Mouse (Mus musculus) gastrocnemius, postnatal 14 days (tissue): ENCODE measurements at regions not wholly inside any gene's neighbourhood (a gene's known extent, or its start where the extent isn't known, plus 50 kb on each side); places are given as distances from the start of the nearest gene placed in this dataset.

ENCODE experiments used
- DNase-seq: peaks from one replicate; pipeline ENCODE4 v3.0.0; 2021; ENCODE audit warnings: mixed read lengths
- intact Hi-C: fragments of 180-260 bp; cut with DNase I; formaldehyde crosslinking; loops from one replicate; pipeline ENCODE4 v1.15.1; 2025; ENCODE audit warnings: low total_unique reads

- no peak for DNase-seq
- intact Hi-C loops, result no loop called here
Measured at GRCm38 (mm10) chr9:84906244-84906643, 406.3 kb upstream of the Gm11114 start.

- intact Hi-C loops, result no loop called here
- no peak for DNase-seq
Measured at GRCm38 (mm10) chr9:84913321-84913720, 399.3 kb upstream of the Gm11114 start.

GRCm38 (mm10) chr9:84922306-84922705, 390.3 kb upstream of the Gm11114 start:
- DNase-seq, result no peak
- intact Hi-C loops, result no loop called here

- intact Hi-C loops, result no loop called here
- no peak for DNase-seq
Measured at GRCm38 (mm10) chr9:84923966-84924365, 388.6 kb upstream of the Gm11114 start.

- DNase-seq, result no peak
- intact Hi-C loops, result no loop called here
Measured at GRCm38 (mm10) chr9:84936291-84937055, 376.1 kb upstream of the Gm11114 start.

- DNase-seq, result no peak
- intact Hi-C loops, result no loop called here
Measured at GRCm38 (mm10) chr9:84966558-84967154, 345.9 kb upstream of the Gm11114 start.

DNA sequence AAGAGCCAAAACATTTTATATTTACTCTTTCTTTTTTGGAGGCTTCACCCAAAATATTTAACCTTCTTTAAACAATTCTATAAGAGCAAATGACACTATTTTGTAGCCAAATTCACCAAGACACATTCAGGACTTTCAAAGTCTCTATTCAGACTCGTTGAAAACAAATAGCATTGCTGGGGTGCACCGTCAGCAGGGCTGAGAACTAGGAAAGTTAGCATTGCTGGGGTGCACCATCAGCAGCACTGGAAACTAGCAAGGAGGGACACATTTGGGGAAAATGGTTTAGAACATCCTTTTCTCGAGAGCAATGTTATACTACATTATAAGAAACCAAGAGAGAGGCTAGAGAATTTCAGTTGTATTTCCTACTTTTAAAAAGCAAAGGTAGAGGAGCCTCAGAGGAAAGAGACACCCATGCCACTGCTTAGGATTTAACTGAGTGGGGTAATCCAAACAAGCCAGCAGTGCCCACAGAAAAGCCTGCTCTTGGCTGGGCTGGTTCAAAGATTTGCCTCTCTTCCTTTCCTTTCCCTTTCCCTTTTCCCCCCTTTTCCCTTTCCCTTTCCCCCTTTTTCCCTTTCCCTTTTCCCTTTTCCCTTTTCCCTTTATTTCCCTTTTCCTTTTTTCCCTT, 342.5 kb upstream of the Gm11114 start:
- no peak for DNase-seq
- intact Hi-C loops, result no loop called here

GRCm38 (mm10) chr9:84977470-84977869, 335.1 kb upstream of the Gm11114 start:
- intact Hi-C loops, result no loop called here
- DNase-seq, result no peak

GRCm38 (mm10) chr9:85003414-85003813, 309.2 kb upstream of the Gm11114 start:
- DNase-seq, result no peak
- intact Hi-C loops, result no loop called here

DNA sequence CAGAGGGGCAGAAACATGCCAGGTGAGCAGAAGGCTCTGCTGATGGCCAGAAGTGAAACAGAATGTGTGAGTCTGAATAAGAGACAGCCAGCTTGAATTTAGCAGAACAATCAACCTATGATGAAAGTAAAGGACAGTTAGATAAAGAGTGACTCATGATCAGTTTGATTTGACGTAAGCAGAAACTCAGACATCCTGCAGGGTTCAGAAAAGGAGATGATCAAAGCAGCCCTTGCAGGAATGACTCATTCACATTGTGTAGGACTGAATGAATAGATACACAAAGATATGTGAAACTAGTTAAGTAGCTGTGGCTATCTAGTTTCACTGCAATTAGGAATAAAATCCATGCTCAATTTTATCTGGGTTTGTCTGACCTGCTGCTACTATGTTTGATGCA, 301.2 kb upstream of the Gm11114 start:
- intact Hi-C loops, result no loop called here
- no peak for DNase-seq

- intact Hi-C loops, result no loop called here
- DNase-seq, result no peak
Measured at GRCm38 (mm10) chr9:85048112-85048978, 264.2 kb upstream of the Gm11114 start.

- no peak for DNase-seq
- intact Hi-C loops, result no loop called here
Measured at GRCm38 (mm10) chr9:85052526-85052925, 260.0 kb upstream of the Gm11114 start.

DNA sequence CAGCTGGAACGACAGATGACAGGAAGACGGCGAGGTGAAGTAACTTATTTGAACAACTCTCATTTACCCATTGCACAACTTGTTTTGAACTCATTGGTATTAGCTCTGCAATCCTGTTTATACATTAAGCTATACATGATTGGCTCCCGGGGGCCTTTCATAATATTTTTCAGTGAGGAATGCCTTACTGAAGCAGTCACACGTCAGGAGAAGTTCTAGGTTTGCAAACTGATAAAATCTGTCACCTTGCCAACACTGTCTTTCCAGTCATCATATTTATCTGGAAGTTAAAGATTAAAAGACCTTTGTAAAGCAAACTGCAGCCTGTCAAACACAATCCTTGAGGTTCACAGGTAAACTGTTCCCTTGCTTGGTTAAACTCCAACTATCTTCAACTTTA, 232.6 kb upstream of the Gm11114 start:
- intact Hi-C loops, result no loop called here
- no peak for DNase-seq

DNA sequence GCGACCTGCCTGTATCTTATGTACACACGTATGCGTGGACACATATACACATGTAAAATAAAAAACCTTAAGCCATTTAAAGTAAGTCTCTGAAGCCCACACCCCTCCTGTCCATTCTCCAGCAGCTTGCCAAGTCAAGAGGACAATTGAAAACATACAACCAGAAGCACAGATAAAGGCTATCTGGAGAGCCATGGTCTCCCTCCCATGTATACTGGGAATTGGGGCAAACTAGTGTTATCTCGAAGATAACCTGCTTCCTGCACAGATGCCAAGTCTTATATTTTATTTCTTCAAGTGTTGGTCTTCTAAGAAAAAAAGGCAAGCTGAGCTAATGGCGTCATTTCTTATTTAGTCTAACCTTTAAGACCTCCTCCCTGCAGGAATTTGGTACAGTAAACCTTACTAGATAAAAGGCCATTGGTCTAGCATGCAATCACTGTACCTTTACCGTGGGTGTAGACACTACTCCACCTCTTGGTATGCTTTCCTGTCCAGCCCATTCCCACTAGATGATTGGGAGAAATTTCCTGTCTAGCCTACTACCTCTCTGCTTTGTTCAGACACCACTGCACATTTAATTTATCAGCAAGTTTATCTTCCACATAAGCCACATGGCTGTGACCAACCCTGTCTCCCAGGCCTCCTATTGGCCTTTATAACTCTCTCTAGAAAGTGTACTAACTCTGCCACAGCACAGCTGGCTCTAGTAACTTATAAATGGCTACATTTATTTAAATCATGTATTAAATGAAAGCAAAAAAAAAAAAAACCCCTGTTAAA, 223.8 kb upstream of the Gm11114 start:
- intact Hi-C loops, result no loop called here

DNA sequence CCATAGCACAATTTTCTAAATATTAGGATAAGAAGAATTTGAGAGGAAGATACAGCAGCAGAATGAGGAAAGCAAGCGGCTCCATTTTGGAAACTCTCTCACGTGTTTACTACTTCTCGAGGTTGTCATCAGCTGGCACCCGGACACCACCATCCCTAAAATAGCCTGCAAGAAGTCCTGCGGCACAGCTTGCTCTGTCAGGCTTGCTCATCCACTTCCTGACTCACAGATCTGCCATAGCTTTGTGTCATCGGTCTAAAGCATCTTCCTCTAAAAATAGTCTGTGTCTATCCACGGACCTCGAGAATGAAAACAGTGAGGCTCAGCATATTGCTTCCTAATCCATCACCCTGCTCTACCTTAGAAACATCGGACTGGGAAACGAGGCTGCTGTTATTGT, 222.3 kb upstream of the Gm11114 start:
- no peak for DNase-seq
- intact Hi-C loops, result no loop called here

More for the DNA sequence above, 223.8 kb upstream of the Gm11114 start:
- DNase-seq, result no peak

GRCm38 (mm10) chr9:85095234-85095633, 217.3 kb upstream of the Gm11114 start:
- DNase-seq, result no peak
- intact Hi-C loops, result no loop called here

DNA sequence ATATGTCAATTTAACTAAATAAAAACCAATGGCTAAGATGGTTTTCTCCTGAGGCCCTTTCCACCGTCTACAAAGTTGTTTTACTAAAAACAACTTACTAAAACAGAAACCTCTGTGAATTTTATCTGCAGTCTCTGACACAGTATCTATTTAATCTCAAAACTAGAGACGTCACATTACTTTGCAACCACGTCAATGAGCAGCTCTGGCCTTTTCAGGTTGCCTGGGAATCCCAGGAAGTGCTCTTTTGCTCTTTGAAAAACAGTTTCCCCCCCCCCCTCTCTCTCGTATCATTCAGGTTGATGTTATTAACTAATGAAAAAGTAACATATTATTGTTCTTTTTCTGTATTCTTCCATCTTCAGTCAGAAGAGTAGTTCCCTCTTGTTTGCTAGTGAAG, 216.1 kb upstream of the Gm11114 start:
- intact Hi-C loops, result no loop called here
- no peak for DNase-seq

DNA sequence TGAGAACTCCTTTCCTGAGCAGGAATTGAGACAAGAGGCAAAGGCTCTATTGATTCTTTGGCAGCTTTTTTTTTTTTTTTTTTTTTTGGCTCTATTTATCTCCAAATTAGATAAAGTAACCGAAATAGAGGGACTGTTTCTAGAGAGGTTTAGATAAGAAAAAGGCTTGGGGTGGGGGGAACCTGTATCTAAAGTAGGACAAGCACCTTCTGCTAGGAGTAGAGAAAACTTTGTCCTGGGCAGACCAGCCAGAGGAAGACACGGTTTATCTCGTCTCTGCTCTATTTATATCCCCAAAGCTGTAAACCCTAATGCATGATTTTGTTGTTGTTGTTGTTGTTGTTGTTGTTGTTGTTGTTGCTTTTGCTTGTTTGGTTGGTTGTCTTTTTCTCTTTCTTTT, 199.6 kb upstream of the Gm11114 start:
- no peak for DNase-seq
- intact Hi-C loops, result no loop called here

GRCm38 (mm10) chr9:85114234-85114633, 198.3 kb upstream of the Gm11114 start:
- DNase-seq, result no peak
- intact Hi-C loops, result no loop called here
